Mouse (Mus musculus) neural tube, embryonic 11.5 days (tissue): ENCODE results near the gene Sh2d7. TPM values are rescaled to one million over a fixed set of nuclear protein-coding genes. Genes with fewer than 3 reads are reported as not detected.
A peak's percentile ranks its signal among the peaks of the same experiment; 100 is the strongest.

ENCODE experiments used
- ATAC-seq: fragments of 200-750 bp; cut with Nextera tagmentation; 2 replicates; pipeline ENCODE4 v1.8.0; 2017; ENCODE audit warnings: moderate number of reproducible peaks, mild to moderate bottlenecking, moderate TSS enrichment, moderate library complexity; ENCODE audit not compliant: insufficient read depth, low FRiP score, low TSS enrichment
- DNase-seq: peaks from one replicate; pipeline ENCODE4 v3.0.0-alpha.2; 2015; ENCODE audit warnings: low spot score
- H3K27ac ChIP-seq: fragments of 300-500 bp; sonication (generic); 2 replicates; pipeline ENCODE4 v1.5.1; 2014; ENCODE audit warnings: low read depth, mild to moderate bottlenecking, low read length
- H3K27me3 ChIP-seq: fragments of 300-500 bp; sonication (generic); 2 replicates; pipeline ENCODE4 v1.6.1; 2014; ENCODE audit warnings: mild to moderate bottlenecking, low read length, mixed read lengths; ENCODE audit not compliant: control insufficient read depth, insufficient read depth
- H3K36me3 ChIP-seq: fragments of 300-500 bp; sonication (generic); 2 replicates; pipeline ENCODE4 v1.6.1; 2014; ENCODE audit warnings: mild to moderate bottlenecking, low read length, moderate library complexity, mixed read lengths; ENCODE audit not compliant: control insufficient read depth, insufficient read depth
- H3K4me1 ChIP-seq: fragments of 300-500 bp; sonication (generic); 2 replicates; pipeline ENCODE4 v1.6.1; 2014; ENCODE audit warnings: low read length, mixed read lengths; ENCODE audit not compliant: control insufficient read depth, insufficient read depth
- H3K4me2 ChIP-seq: fragments of 300-500 bp; sonication (generic); 2 replicates; pipeline ENCODE4 v1.6.1; 2014; ENCODE audit warnings: low read depth, mild to moderate bottlenecking, moderate library complexity
- H3K4me3 ChIP-seq: fragments of 300-500 bp; sonication (generic); 2 replicates; pipeline ENCODE4 v1.5.1; 2014; ENCODE audit warnings: low read depth, low read length
- H3K9ac ChIP-seq: fragments of 300-500 bp; sonication (generic); 2 replicates; pipeline ENCODE4 v1.6.1; 2014; ENCODE audit warnings: mild to moderate bottlenecking, low read length
- H3K9me3 ChIP-seq: fragments of 300-500 bp; sonication (generic); 2 replicates; pipeline ENCODE4 v1.6.1; 2016; ENCODE audit warnings: low read length; ENCODE audit not compliant: control insufficient read depth
- WGBS: fragments of 180-500 bp; shearing (Covaris S2); extraction: QIAGEN DNeasy Blood & Tissue Kit; methylation state at CpG from one replicate; pipeline ENCODE4 v1.1.7; 2014; 5-methylcytosine and 5-hydroxymethylcytosine counted together
- polyA plus RNA-seq: library from polyadenylated mRNA; unstranded; fragments of >200 nt; fragmentation: Nextera tagmentation; extraction: Ambion mirVana; gene quantifications from 2 replicates; pipeline ENCODE4 v1.2.1, GENCODE M21; 2014

The Sh2d7 gene
- polyA plus RNA-seq, 1 experiment from 2014 or later = not detected

DNA sequence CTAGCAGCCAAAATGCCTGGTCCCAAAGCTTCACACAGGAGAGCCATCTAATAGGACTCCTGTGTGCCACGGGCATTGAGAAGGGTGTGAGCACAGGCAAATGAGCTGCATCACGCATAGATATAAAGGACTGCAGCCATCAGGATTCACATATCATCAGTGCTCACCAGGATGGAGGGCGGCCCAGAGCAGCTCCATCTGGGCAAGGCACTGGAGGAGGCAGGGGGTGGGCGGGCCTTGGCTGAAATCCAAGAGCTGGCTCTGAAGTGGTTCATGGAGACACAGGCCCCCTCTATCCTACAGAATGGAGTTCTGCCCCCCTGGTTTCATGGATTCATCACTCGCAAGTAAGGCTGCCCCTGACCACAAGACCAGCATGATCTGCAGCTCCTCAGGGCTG is 4.8 kb upstream of the Sh2d7 start:
- Histone ChIP-seq H3K4me3 (no peak overlapping the region), H3K4me1 (no peaks in the 10 kb centered on the region), H3K27ac (no peak overlapping the region), H3K27me3 (no peaks in the 10 kb centered on the region), H3K4me2 (no peak overlapping the region), H3K9me3 (no peaks in the 10 kb centered on the region), H3K9ac (no peak overlapping the region), H3K36me3 (no peaks in the 10 kb centered on the region)
- DNase-seq (no peak), ATAC-seq (no peak; the same call in 1 of the 2 replicates)
- WGBS = 73% methylated on average over 5 of the region's 5 CpGs

- Histone ChIP-seq H3K4me1 (no peaks in the 10 kb centered on the region), H3K36me3 (no peaks in the 10 kb centered on the region), H3K4me3 (no peak overlapping the region), H3K27me3 (no peaks in the 10 kb centered on the region), H3K27ac (no peak overlapping the region), H3K9me3 (no peaks in the 10 kb centered on the region), H3K4me2 (no peak overlapping the region), H3K9ac (no peak overlapping the region)
- no peak for ATAC-seq
- no peak for DNase-seq
- 87% methylated on average over 7 of the region's 7 CpGs for WGBS
Observed at GRCm38 (mm10) chr9:54536236-54536635, 2.5 kb upstream of the Sh2d7 start.

- no peaks in the 10 kb centered on the region for H3K36me3 ChIP-seq
- no peaks in the 10 kb centered on the region for H3K27me3 ChIP-seq
- no peak overlapping the region for H3K9ac ChIP-seq
- H3K4me1 ChIP-seq = no peaks in the 10 kb centered on the region
- H3K4me3 ChIP-seq = no peak overlapping the region
- DNase-seq (no peak), ATAC-seq (no peak)
- WGBS = 45% methylated on average over 4 of the region's 4 CpGs
- H3K4me2 ChIP-seq = no peak overlapping the region
- no peaks in the 10 kb centered on the region for H3K9me3 ChIP-seq
- H3K27ac ChIP-seq = no peak overlapping the region
Observed at GRCm38 (mm10) chr9:54537030-54537429, 1.8 kb upstream of the Sh2d7 start.

GRCm38 (mm10) chr9:54537480-54537879 is 1.3 kb upstream of the Sh2d7 start:
- no peak overlapping the region for H3K9ac ChIP-seq
- DNase-seq (no peak), ATAC-seq (no peak)
- H3K36me3 ChIP-seq = no peaks in the 10 kb centered on the region
- H3K27ac ChIP-seq = no peak overlapping the region
- no peaks in the 10 kb centered on the region for H3K9me3 ChIP-seq
- H3K4me3 ChIP-seq = no peak overlapping the region
- H3K4me2 ChIP-seq = no peak overlapping the region
- no peaks in the 10 kb centered on the region for H3K27me3 ChIP-seq
- 81% methylated on average over 3 of the region's 3 CpGs for WGBS
- no peaks in the 10 kb centered on the region for H3K4me1 ChIP-seq

DNA sequence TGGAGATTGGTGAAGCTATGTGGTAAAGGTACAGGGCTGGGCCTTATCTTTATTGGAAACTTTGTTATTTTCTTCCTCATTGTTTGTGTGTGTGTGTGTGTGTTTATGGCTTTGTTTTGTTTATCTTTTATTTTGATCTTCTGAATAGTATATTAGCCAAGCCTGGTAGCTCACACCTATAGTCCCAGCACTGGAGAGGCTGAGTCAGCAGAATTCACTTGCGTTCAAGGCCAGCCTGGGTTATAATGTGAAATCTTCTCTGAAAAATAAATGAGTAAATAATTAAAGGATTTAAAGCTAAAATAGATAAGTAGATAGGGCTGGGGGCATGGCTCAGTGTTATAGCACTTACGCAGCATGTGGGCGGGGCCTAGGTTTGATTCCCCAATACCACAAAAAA is 540 bp upstream of the Sh2d7 start:
- Histone ChIP-seq H3K27me3 (no peaks in the 10 kb centered on the region), H3K36me3 (no peaks in the 10 kb centered on the region), H3K4me2 (no peak overlapping the region), H3K9me3 (no peaks in the 10 kb centered on the region), H3K9ac (no peak overlapping the region), H3K4me3 (no peak overlapping the region), H3K27ac (no peak overlapping the region), H3K4me1 (no peaks in the 10 kb centered on the region)
- no peak for ATAC-seq
- 96% methylated on average over 3 of the region's 3 CpGs for WGBS
- DNase-seq = no peak

GRCm38 (mm10) chr9:54540801-54541200 is 2.0 kb downstream of the Sh2d7 start:
- Histone ChIP-seq H3K36me3 (no peaks in the 10 kb centered on the region), H3K9ac (no peak overlapping the region), H3K27me3 (no peaks in the 10 kb centered on the region), H3K9me3 (no peaks in the 10 kb centered on the region), H3K4me1 (no peaks in the 10 kb centered on the region), H3K4me3 (no peak overlapping the region), H3K27ac (no peak overlapping the region), H3K4me2 (no peak overlapping the region)
- DNase-seq (no peak), ATAC-seq (no peak)
- WGBS = 85% methylated on average over 5 of the region's 5 CpGs

DNA sequence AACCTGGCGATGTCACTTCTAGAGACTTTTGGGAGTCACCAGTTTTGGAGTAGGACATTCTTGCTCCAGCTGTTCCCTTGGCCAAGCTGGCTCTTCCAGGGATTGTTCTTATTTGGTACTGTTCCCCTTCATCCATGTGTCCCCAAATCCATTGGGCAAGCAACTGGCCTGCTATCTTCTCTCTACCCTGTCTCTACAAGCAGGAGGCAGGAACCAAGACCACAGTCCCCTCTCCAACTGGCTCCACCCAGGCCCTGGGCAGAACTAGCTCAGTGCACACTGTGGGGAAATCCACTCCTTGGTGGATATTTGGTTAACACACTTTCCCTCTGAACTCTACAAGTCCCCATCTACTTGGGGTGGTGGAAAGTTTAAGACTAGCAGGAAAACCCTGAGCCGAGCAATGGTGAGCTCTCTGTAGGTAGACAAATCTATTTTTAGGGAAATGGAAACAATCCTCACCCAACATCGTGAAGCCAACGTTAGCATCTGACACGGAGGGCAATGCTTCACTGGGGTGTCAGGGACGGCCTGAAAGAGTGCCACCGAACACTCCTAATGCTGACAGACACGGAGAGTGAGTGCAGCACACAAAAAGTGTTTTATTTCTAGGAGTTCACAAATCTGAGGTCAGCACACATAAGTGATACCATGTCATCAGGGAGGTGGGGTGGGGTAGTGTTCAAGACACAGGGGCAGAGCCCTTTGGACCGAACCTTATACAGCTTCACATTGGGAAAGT is 5.6 kb downstream of the Sh2d7 start:
- no peaks in the 10 kb centered on the region for H3K9me3 ChIP-seq
- no peak overlapping the region for H3K4me3 ChIP-seq
- H3K36me3 ChIP-seq = no peaks in the 10 kb centered on the region
- H3K9ac ChIP-seq = no peak overlapping the region
- 84% methylated on average over 9 of the region's 9 CpGs for WGBS
- ATAC-seq = no peak
- H3K27me3 ChIP-seq = no peaks in the 10 kb centered on the region
- H3K4me1 ChIP-seq = no peaks in the 10 kb centered on the region
- H3K4me2 ChIP-seq = no peak overlapping the region
- no peak overlapping the region for H3K27ac ChIP-seq
- no peak for DNase-seq

- Histone ChIP-seq H3K27me3 (no peaks in the 10 kb centered on the region), H3K9me3 (no peaks in the 10 kb centered on the region), H3K4me2 (no peak overlapping the region), H3K27ac (no peak overlapping the region), H3K9ac (no peak overlapping the region), H3K4me3 (no peak overlapping the region), H3K36me3 (no peaks in the 10 kb centered on the region), H3K4me1 (no peaks in the 10 kb centered on the region)
- ATAC-seq (no peak), DNase-seq (no peak)
- 91% methylated on average over 4 of the region's 4 CpGs for WGBS
Observed at GRCm38 (mm10) chr9:54544954-54545315, 6.2 kb downstream of the Sh2d7 start.

GRCm38 (mm10) chr9:54547536-54547935 is 8.8 kb downstream of the Sh2d7 start:
- Histone ChIP-seq H3K9ac (no peak overlapping the region), H3K4me1 (no peaks in the 10 kb centered on the region), H3K27me3 (no peaks in the 10 kb centered on the region), H3K9me3 (no peaks in the 10 kb centered on the region), H3K4me2 (no peak overlapping the region), H3K36me3 (no peaks in the 10 kb centered on the region), H3K4me3 (no peak overlapping the region), H3K27ac (no peak overlapping the region)
- DNase-seq = peak; percentile 59
- no peak for ATAC-seq
- WGBS = 26% methylated on average over 5 of the region's 5 CpGs
